Mouse (Mus musculus) layer of hippocampus, postnatal 36 days (tissue): ENCODE results near the gene Pvalb. TPM values are rescaled to one million over a fixed set of nuclear protein-coding genes. Genes with fewer than 3 reads are reported as not detected.

Source experiments
- DNase-seq, 2 experiments: peaks; one replicate each; pipeline ENCODE4 v3.0.0; 2022
- total RNA-seq, 2 experiments: library from RNA; stranded (reverse); gene quantifications; 2 replicates each; pipeline ENCODE4 v1.2.3; 2021

Gene Pvalb
- total RNA-seq, 2 experiments from 2014 or later: 52.0 to 62.7 TPM

DNA sequence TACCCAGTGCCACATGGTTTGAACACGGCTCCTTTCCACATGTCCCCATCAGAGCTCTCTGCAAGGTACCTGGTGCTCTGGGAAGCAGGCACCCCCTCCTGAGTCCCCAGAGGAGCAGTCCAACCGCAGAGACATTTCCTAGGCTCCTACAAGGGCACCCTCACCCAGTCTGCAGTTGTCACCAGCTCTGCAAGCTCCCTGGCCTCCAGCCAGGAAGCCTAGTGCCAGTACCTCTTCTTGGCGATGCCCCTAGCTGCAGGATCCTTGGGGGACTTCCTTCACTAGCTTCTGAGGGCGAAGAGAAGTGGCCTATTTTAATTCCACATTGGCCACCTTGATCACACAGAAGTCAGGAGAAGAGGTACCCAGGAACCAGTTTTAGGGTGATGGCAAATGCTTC, 48.4 kb downstream of the Pvalb start:
- DNase-seq: no peak

GRCm38 (mm10) chr15:78157330-78157729, 48.9 kb downstream of the Pvalb start:
- DNase-seq: no peak

DNA sequence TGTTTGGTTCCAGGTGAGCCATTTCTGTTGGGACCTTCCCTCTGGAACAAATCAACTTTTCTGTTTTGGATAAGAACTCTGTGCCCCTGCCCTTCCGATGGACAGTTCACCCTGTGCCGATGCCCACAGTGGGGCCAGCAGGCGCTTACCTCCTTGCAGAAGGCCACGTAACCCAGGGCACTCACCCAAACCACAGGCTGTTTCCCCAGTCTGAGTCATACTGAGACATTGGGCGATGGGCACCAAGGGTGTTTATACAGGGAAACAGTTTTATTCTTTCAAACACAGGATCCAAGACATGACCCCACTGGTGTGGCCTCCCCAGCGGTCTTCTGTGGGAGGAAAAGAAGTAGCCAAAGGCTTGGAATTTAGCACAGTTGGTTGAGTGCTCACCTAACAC, 50.8 kb downstream of the Pvalb start:
- no peak for DNase-seq

DNA sequence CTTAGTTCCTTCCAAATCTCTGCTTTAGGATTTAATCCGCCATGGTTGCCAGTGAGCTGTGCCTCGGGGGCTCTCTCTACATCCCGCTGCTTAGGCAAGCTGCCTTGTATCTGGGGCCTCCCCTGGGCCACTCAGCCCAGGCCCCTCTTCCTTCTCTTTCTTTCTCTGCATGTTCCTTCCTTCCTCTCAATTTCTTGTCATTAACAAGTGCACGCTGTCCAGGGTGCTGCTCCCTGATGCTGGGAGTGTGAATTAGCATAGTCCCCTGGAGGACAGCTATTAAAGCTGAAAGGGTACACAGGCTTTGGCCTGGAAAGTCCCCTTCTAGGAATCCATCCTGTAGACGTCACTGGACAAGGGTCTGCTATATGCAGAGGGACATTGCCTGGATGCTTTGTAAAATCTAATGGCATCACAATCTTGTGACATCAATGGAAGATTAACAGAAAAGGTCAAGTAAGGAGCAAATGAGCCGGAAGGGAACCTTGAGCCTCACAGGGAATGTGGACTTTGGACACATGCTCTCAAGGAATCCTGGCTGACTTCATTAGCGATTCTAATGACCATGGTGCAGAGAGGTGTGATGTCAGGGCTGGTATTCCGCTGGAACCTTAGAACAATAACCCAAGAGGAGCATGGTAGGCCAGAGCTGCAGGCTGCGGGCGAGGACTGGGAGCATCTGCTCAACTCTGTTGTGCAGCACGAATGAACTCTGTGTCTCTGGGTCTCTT, 53.0 kb downstream of the Pvalb start:
- no peak for DNase-seq

DNA sequence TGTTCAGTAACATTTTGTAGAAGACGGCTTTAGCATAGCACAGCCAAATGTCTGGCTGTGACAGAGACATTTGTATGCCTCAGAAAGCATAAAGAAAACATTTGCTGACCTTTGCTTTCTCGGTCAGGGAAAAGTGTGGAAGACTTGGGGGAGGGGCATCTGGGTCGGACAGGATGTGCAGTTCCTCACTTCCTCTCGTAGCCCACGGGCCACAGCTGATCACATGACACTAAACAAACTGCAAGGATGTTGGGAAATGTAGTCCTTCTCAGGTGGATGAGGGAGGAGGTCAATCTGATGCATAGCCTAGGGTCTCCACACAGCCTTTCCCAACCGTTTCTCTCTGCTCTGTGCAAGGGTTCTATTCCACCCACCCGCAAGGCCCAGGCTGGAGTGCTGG, 57.6 kb downstream of the Pvalb start:
- DNase-seq: no peak

Other genes starting within 250 kb of the Pvalb start
- gene Foxred2, start 249.7 kb downstream of the Pvalb start, total RNA-seq: 10 to 100 TPM; 10.5 to 11.8 TPM
- 100 to 1,000 TPM in 1 of 2 experiments, 10 to 100 TPM in 1; 96.9 to 102 TPM for gene Eif3d, start 235.6 kb downstream of the Pvalb start, total RNA-seq
- gene Cacng2, start 86.4 kb downstream of the Pvalb start, total RNA-seq: 10 to 100 TPM; 36.1 to 37.5 TPM
- 10 to 100 TPM; 19.9 to 20.3 TPM for gene Ift27, start 32.3 kb downstream of the Pvalb start, total RNA-seq
- 1 to 10 TPM in 1 of 2 experiments, under 1 TPM in 1; 0.58 to 1.2 TPM for gene Ncf4, start 38.4 kb upstream of the Pvalb start, total RNA-seq
- gene Csf2rb2, start 99.3 kb upstream of the Pvalb start, total RNA-seq: 1 to 10 TPM; 1.4 to 1.5 TPM
- gene Csf2rb, start 119.4 kb upstream of the Pvalb start, total RNA-seq: 1 to 10 TPM; 1.1 to 2.1 TPM
- gene Tex33, start 189.5 kb upstream of the Pvalb start, total RNA-seq: not detected
- 10 to 100 TPM; 37.7 to 40.9 TPM for gene Tst, start 199.5 kb upstream of the Pvalb start, total RNA-seq
- gene Mpst, start 200.0 kb upstream of the Pvalb start, total RNA-seq: 10 to 100 TPM; 24.6 to 30.7 TPM
- 100 to 1,000 TPM; 248 TPM for gene Kctd17, start 222.2 kb upstream of the Pvalb start, total RNA-seq